Mouse (Mus musculus) adrenal gland, postnatal 4 days (tissue): ENCODE results near the gene Stbd1. TPM values are rescaled to one million over a fixed set of nuclear protein-coding genes. Genes with fewer than 3 reads are reported as not detected.

Experiments
- DNase-seq, 2 experiments: peaks; one replicate each; pipeline ENCODE4 v3.0.0; 2021 to 2022; ENCODE audit warnings: low spot score in 2 of 2, mixed read lengths in 2 of 2
- long read RNA-seq, 2 experiments: library from polyadenylated mRNA; stranded (forward); transcript quantifications; one replicate each; pipeline ENCODE4 v2.0.0; 2021
- total RNA-seq, 2 experiments: library from RNA; stranded (reverse); gene quantifications; 2 replicates each; pipeline ENCODE4 v1.2.3; 2021

Stbd1 gene
- total RNA-seq: 10 to 100 TPM; 11.3 to 15.8 TPM
- long read RNA-seq, experiment 1, transcript Stbd1-201 (2 exons, 1,985 nt): major isoform, 18 of 30 reads
- long read RNA-seq, experiment 1, partial matches to known transcripts: 12 of 30 reads
- long read RNA-seq, experiment 1, other reads (novel, unspliced or antisense): 0 of 30 reads
- long read RNA-seq, experiment 2, transcript Stbd1-201 (2 exons, 1,985 nt): major isoform, 23 of 25 reads
- long read RNA-seq, experiment 2, partial matches to known transcripts: 0 of 25 reads
- long read RNA-seq, experiment 2, other reads (novel, unspliced or antisense): 2 of 25 reads

GRCm38 (mm10) chr5:92602691-92603690, at the start of gene Stbd1:
Gene Stbd1 (plus strand): TSS chr5:92603041.
- DNase-seq: peak; percentile 13 to 14

GRCm38 (mm10) chr5:92553939-92554338, 48.9 kb upstream of the Stbd1 start:
- DNase-seq: no peak

DNA sequence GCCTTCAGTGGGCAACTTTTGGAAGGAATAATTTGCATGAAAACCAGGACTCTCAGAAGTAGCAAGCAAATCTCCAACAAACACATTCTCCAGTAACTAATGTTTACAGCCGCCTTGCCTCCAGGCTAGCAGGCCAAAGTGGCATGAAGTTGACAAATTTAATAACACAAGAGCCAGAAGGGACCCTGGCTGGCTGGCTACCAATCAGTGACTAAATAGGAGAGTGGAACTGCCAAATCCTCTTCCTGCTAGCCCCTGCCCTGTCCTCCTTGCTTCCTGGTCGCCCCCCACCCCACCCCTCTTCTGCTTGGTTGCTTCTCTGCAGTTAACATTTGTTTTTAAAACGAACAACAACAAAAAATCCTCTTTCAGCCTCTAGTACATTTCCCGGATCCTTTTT, 48.4 kb upstream of the Stbd1 start:
- no peak for DNase-seq

DNA sequence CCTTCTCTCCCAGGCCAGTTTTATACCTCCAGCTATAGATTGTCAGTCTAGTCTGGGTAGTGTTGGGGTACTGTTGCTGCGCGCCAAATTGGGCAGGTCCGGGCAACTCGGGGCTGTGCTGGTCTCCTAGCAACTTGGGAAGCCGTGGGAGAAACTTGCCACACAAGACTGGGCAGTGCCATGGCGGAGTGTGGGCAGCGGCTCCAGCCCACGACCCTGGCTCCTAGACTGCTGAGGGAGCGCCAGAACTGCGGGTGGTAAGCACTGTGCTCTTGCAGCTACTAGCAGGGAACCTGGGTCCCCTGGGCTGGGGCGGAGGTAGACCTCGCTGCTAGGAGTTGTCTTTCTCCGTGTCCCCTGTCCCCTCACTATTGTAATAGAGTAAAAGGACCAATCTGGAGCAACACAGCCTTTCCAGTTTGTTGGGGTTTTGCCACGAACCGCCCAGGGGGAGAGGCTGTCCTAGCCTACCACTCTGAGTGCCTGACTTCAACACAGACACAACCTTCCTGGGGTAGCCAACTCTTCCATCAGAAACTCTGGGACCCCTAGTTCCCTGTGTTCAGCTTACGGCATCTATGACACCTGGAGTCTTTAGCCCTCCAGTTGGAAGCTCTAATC, 47.8 kb upstream of the Stbd1 start, which contains the start of gene Fam47e:
Fam47e (plus strand) TSS at position 179 of the 621 bp plus-strand sequence.
- no peak for DNase-seq

GRCm38 (mm10) chr5:92555905-92556304, 46.9 kb upstream of the Stbd1 start:
- DNase-seq: no peak

GRCm38 (mm10) chr5:92557508-92557907, 45.3 kb upstream of the Stbd1 start:
- DNase-seq: no peak

DNA sequence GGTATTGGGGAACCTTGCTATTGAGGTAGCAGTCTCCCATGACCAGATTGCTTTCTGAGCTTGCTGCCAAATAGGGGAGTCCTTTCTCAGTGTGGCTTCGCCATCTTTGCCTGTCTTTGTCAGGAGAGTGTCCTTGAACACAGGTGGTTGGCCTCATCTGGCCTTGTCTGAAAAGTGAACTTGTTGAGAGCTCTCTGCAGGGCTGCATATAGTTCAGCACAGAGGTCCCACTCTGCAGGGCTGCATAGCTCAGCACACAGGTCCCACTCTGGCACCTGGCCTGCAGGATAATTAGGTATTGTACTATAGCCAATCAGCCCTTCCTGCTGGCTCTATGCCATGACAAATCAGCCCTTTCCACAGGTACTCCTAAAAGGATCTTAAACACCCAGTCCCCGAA, 42.6 kb upstream of the Stbd1 start:
- no peak for DNase-seq

GRCm38 (mm10) chr5:92562002-92562401, 40.8 kb upstream of the Stbd1 start:
- no peak for DNase-seq

DNA sequence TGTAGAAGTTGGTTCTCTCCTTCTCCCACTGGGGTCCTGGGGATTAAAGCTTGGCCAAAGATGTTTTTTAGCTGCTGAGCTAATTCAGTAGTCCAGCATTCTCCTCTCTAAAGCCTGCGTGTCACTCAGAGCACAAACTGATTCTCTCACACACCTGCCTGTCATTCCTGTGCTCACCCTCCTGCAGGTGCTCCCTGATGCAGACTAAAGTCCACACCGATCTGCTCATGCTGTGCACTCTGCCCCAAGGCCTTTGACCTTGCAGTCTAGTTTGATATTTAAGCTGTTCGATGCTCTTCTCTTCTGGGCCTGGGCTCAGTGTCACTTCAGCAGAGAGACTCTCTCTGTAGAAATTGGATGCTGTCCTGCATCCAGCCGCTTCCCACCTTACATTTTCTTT, 31.6 kb upstream of the Stbd1 start:
- no peak for DNase-seq

GRCm38 (mm10) chr5:92579559-92579958, 23.3 kb upstream of the Stbd1 start:
- DNase-seq: no peak

DNA sequence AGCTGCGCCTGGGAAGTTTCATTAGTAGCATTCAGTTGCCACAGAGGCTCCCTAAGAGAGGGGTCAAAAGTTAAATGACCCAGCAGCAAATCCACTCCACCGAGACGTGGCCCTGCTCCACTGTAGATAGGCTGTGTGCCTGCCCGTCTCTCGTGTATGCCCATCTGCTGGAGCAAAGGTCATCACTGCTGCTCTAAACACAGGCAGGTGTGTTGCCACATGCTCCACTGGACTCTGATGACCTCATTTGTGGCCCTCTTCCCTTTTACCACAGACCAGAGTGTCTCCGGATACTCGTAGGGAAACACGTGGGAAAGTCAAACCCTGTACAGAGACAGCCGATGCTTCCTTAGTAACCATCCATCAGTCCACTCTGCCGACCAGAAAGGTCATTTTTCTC, 16.9 kb upstream of the Stbd1 start:
- no peak for DNase-seq

DNA sequence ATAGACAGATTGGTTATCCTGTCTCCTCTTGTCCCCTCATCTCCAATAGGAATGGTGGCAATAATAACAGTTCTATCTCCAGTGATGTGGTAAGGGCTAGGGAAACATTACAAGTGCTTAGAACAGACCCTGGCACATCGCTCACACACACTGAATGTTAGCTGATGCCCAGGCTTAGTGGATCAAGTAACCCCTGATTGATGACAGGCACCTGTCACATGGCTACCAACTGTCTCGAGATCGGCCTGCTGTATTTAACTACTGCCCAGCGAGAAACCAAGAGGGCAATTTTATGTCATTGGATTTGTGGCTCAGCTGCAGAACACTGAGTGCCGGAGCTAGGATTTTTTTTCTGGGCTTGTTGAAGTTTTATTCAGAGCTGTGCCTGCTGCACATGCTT, 7.8 kb upstream of the Stbd1 start:
- no peak for DNase-seq

- DNase-seq: no peak
Measured at GRCm38 (mm10) chr5:92596865-92597264, 6.0 kb upstream of the Stbd1 start.

DNA sequence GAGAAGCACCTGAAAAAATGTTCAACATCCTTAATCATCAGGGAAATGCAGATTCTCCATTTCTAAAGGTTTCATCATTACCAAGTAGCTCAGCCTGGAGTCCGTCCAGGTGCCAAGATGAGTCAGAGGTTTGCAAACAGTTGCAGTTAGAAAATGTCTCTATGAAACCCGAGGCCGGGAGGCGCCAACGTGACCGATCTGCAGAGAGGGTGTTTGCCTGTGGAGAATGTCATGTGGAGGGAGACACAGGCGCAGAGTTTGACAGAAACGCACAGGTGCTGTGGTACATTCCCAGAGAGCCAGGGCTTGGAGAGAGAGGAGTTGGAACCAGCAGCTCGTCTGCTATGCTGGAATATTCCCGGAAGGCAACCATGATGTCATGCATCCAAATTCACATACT, 3.8 kb upstream of the Stbd1 start:
- DNase-seq: no peak

DNA sequence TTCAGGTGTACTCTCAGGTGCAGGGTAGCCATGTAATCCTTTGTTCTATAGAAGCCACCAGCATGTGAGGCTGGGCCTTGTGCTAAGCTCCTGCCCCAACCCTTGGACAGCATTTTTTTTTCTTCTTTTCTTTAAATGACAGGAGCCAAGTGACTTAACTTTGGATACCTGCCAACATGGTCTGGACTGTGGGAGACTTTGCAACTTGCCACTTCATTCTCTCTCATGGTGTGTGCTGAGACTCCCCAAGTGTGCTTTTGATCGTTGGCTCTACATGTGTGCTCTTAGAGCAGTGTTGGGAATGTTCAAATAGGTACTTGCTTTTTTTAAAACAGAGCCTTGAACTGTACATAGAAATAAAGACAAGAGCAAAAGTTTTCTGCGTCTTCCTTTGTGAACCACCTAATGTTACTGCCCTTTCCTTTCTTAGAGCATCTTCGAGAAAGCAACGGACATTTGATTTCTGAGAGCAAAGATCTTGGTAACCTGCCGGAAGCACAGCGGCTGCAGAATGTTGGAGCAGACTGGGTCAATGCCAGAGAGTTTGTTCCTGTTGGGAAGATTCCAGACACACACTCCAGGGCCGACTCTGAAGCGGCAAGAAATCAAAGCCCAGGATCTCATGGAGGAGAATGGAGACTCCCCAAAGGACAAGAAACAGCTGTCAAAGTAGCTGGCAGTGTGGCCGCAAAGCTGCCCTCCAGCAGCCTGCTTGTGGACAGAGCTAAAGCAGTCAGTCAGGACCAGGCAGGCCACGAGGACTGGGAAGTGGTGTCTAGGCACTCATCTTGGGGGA, 1.8 kb downstream of the Stbd1 start:
- no peak for DNase-seq

- DNase-seq: no peak
Measured at GRCm38 (mm10) chr5:92607492-92608229, 4.8 kb downstream of the Stbd1 start.

DNA sequence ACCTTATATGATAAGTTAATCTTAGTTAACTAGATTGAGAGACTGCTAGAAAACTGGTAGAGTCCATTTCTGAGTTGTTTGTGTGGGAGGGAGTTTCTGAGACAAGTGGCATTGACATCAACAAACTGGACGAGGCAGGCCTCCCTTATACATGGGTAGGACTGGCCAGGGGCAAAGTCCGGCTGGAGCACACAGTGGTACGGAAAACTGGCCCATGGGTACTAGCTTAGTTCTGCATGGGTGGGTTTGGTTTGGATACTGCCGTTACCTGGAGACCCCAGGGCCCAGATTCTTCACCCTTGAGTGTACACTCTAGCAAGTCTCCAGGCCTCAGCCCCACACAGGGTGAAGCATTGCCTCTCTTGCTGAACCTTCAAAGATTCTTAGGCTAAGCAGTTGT, 9.9 kb downstream of the Stbd1 start:
- no peak for DNase-seq

DNA sequence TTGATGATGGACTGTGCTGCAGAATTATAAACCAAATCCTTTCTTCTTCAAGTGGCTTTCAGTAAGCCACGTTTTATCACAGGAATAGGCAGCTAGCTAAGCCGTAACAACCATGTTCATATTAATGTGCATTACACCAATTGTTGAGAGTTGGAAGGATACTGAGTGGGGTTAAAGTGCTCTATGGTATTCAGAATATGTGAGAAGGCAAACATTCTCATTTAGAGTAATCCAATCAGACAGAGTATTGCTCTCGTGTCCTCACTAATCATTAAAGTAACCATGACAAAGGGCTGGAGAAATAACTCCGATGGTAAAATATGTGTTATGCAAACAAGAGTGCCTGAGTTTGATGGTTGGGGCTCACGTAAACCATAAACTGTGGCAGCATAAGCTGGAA, 19.0 kb downstream of the Stbd1 start:
- DNase-seq: no peak

- DNase-seq: no peak
Measured at GRCm38 (mm10) chr5:92627896-92628295, 25.1 kb downstream of the Stbd1 start.

DNA sequence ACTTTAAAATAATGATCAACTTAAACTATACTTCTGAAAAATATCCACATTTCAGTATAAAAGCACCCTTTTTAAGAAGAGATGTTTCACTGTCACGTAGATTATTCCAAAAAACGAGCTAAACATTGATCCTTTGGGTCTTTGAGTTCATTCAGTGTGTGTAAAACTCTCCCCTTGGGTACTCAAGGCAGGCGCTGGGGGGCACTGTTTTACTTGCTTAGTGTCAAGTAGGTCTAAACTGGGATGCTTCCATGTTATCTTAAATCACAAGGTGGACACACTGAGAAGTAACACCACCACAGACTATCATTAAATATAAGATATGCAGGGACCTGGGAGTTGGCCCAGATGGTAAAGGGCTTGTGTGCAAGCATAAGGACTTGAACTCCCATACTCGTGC, 30.7 kb downstream of the Stbd1 start:
- no peak for DNase-seq
